22 mouse cellular contexts compared by ENCODE assay signal in the genomic region with DNA sequence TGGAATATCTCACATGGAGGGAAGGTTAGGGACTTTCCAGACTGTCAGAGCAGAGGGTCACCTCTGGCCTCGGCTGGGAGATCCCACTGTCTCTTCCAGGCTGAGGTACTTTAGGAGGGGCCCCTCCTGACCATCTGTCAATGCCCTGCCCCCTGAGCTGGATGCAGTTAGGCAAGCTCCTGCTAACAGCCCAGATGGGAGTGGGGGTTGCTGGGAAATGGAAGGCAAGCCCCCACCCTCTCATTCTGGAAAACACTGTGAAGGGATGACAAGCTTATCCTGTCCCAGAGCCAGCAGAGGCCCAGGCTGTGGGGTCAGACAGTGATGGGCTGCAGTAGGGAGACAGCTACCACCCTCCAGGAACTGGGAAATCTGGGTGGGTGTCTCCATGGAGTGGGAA. TPM values are rescaled to one million over a fixed set of nuclear protein-coding genes. Genes with fewer than 3 reads are reported as not detected.
DNase-seq lines count a peak whose midpoint lies in the region; ATAC-seq and TF ChIP-seq lines count a peak whose summit lies in the region.
"Had no signal": no experiment of that assay in that cellular context is flagged by ENCODE, and none has a peak within 500 bp of the region (broad histone marks: within the 10 kb centered on the region; RNA-seq: fewer than 3 reads in every experiment).

No protein-coding gene starts in this region.

- 3% methylated on average over 1 of the region's 1 CpGs for WGBS in heart, embryonic 12.5 days
- 28% methylated on average over 1 of the region's 1 CpGs for WGBS in hindbrain, embryonic 12.5 days
- WGBS in hindbrain, postnatal 0 days = 44% methylated on average over 1 of the region's 1 CpGs
- 24% methylated on average over 1 of the region's 1 CpGs for WGBS in limb, embryonic 11.5 days

- H3K27me3 ChIP-seq in heart, embryonic 12.5 days (replicated peaks) = no peaks in the 10 kb centered on the region
- 0 out of 2 replicates have a peak, but pooled peaks cover 2% of the 10 kb centered on the region for H3K27me3 ChIP-seq in hindbrain, embryonic 12.5 days
- H3K27me3 ChIP-seq in hindbrain, postnatal 0 days (ENCODE audit: insufficient read depth, low read length) = no peaks in the 10 kb centered on the region
- peaks cover 5% of the 10 kb centered on the region for H3K27me3 ChIP-seq in E14TG2a.4 (ENCODE audit: insufficient read depth, low read length)
- H3K27me3 ChIP-seq in limb, embryonic 11.5 days (ENCODE audit: control insufficient read depth, insufficient read depth, low read length) = peaks cover under 1% of the 10 kb centered on the region; the same call in 1 of the 2 replicates
- H3K27me3 ChIP-seq: limb, embryonic 15.5 days; Patski had no signal

- ATAC-seq in heart, embryonic 12.5 days (ENCODE audit: insufficient number of reproducible peaks, low FRiP score) = peak; percentile 19
- ATAC-seq in hindbrain, embryonic 12.5 days (ENCODE audit: low FRiP score) = no peak
- ATAC-seq in hindbrain, postnatal 0 days = no peak
- ATAC-seq in limb, embryonic 11.5 days (ENCODE audit: insufficient number of reproducible peaks, low FRiP score, low TSS enrichment, low read depth) = no peak
- ATAC-seq: activated CD4-positive, CD25-positive, alpha-beta regulatory T cell, adult 4 months; forebrain, embryonic 16.5 days; liver, postnatal 0 days; Patski had no signal

- H3K9ac ChIP-seq in heart, embryonic 12.5 days = no peak overlapping the region
- 0 out of 2 replicates have a peak overlapping the region, but pooled peaks have one; percentile 14 for H3K9ac ChIP-seq in hindbrain, embryonic 12.5 days
- no peak overlapping the region for H3K9ac ChIP-seq in hindbrain, postnatal 0 days (replicated peaks; ENCODE audit: low read length)
- no peak overlapping the region for H3K9ac ChIP-seq in limb, embryonic 11.5 days (ENCODE audit: low read length)
- H3K9ac ChIP-seq: limb, embryonic 15.5 days; liver, postnatal 0 days had no signal

- intact Hi-C loops in gastrocnemius, postnatal 14 days (cut with DNase I; ENCODE audit: low total_unique reads) = no loop called here

- no peaks in the 10 kb centered on the region for H3K9me3 ChIP-seq in heart, embryonic 12.5 days (replicated peaks)
- no peaks in the 10 kb centered on the region for H3K9me3 ChIP-seq in hindbrain, embryonic 12.5 days (replicated peaks)
- H3K9me3 ChIP-seq in hindbrain, postnatal 0 days (ENCODE audit: low read length) = no peaks in the 10 kb centered on the region
- H3K9me3 ChIP-seq in E14TG2a.4 (ENCODE audit: low read length) = no peaks in the 10 kb centered on the region
- no peaks in the 10 kb centered on the region for H3K9me3 ChIP-seq in limb, embryonic 11.5 days (ENCODE audit: control insufficient read depth, low read length)
- H3K9me3 ChIP-seq: embryonic facial prominence, embryonic 10.5 days; limb, embryonic 15.5 days; megakaryocyte, embryonic 14.5 days had no signal

- H3K36me3 ChIP-seq in heart, embryonic 12.5 days = peaks cover 4% of the 10 kb centered on the region; the same call in 1 of the 2 replicates
- 0 out of 2 replicates have a peak, but pooled peaks cover 3% of the 10 kb centered on the region for H3K36me3 ChIP-seq in hindbrain, embryonic 12.5 days
- no peaks in the 10 kb centered on the region; the same call in 1 of the 2 replicates for H3K36me3 ChIP-seq in hindbrain, postnatal 0 days (ENCODE audit: insufficient read depth, low read length)
- H3K36me3 ChIP-seq in E14TG2a.4 (ENCODE audit: insufficient read depth, low read length) = no peaks in the 10 kb centered on the region
- no peaks in the 10 kb centered on the region for H3K36me3 ChIP-seq in limb, embryonic 11.5 days (ENCODE audit: control insufficient read depth, insufficient read depth, low read length)

- peak overlapping the region; percentile 2; the same call in 1 of the 2 replicates for H3K27ac ChIP-seq in heart, embryonic 12.5 days (ENCODE audit: poor library complexity, severe bottlenecking)
- no peak overlapping the region for H3K27ac ChIP-seq in hindbrain, embryonic 12.5 days
- H3K27ac ChIP-seq in hindbrain, postnatal 0 days = no peak overlapping the region
- 0 out of 2 replicates have a peak overlapping the region, but pooled peaks have one; percentile 14 for H3K27ac ChIP-seq in limb, embryonic 11.5 days (replicated peaks; ENCODE audit: low read depth, low read length)
- H3K27ac ChIP-seq: left cerebral cortex, adult 2 months; limb, embryonic 15.5 days had no signal

- H3K4me3 ChIP-seq in heart, embryonic 12.5 days = no peak overlapping the region
- no peak overlapping the region for H3K4me3 ChIP-seq in hindbrain, embryonic 12.5 days
- H3K4me3 ChIP-seq in hindbrain, postnatal 0 days (ENCODE audit: low read length) = no peak overlapping the region
- H3K4me3 ChIP-seq in E14TG2a.4 (replicated peaks; ENCODE audit: low read length) = peak overlapping the region; percentile 80; the same call in 1 of the 2 replicates
- no peak overlapping the region for H3K4me3 ChIP-seq in limb, embryonic 11.5 days (ENCODE audit: low read depth, low read length)
- H3K4me3 ChIP-seq: embryonic facial prominence, embryonic 10.5 days; left cerebral cortex, adult 2 months; limb, embryonic 15.5 days; megakaryocyte, embryonic 14.5 days had no signal

- no peak for TF ChIP-seq CTCF in hindbrain, postnatal 0 days (IDR thresholded peaks at IDR 0.05; ENCODE audit: low read depth)
- no peak for TF ChIP-seq CTCF in E14TG2a.4 (conservative IDR thresholded peaks at IDR 0.05; ENCODE audit: low read length)

- DNase-seq in heart, postnatal 4 days = no peak
- DNase-seq in hindbrain, postnatal 0 days (ENCODE audit: low spot score) = no peak
- no peak for DNase-seq in limb, embryonic 11.5 days (ENCODE audit: low spot score)
- DNase-seq in gastrocnemius, postnatal 14 days = no peak
- DNase-seq: adrenal gland, postnatal 14 days; B cell, adult 2 months; cerebellum, adult 18-20 months; liver, postnatal 0 days; lung, postnatal 14 days; thymus, adult 18-20 months had no signal

- H3K4me2 ChIP-seq in heart, embryonic 12.5 days = peak overlapping the region; percentile 7; the same call in 1 of the 2 replicates
- no peak overlapping the region for H3K4me2 ChIP-seq in hindbrain, embryonic 12.5 days (replicated peaks)
- no peak overlapping the region for H3K4me2 ChIP-seq in hindbrain, postnatal 0 days (ENCODE audit: low read depth, low read length)
- no peak overlapping the region for H3K4me2 ChIP-seq in limb, embryonic 11.5 days (ENCODE audit: low read depth, severe bottlenecking)

- H3K4me1 ChIP-seq in heart, embryonic 12.5 days (replicated peaks) = peaks cover 59% of the 10 kb centered on the region
- H3K4me1 ChIP-seq in hindbrain, embryonic 12.5 days = peaks cover 54% of the 10 kb centered on the region
- H3K4me1 ChIP-seq in hindbrain, postnatal 0 days (ENCODE audit: insufficient read depth, low read length) = peaks cover 8% of the 10 kb centered on the region; the same call in 1 of the 2 replicates
- peaks cover 93% of the 10 kb centered on the region for H3K4me1 ChIP-seq in E14TG2a.4 (replicated peaks; ENCODE audit: low read depth, low read length)
- peaks cover 9% of the 10 kb centered on the region for H3K4me1 ChIP-seq in limb, embryonic 11.5 days (ENCODE audit: control insufficient read depth, insufficient read depth, low read length)

RNA-seq across cellular contexts. Expression of gene Plcd1, which starts 6.9 kb away (rescaled TPM):
- polyA plus RNA-seq in heart, embryonic 12.5 days (2016; fragmentation: Nextera tagmentation; extraction: Ambion mirVana) = 19.1 and 20.7 TPM in 2 replicates
- 10 to 100 TPM; 16.3 to 20.1 TPM for total RNA-seq in heart, postnatal 4 days (2021)
- polyA plus RNA-seq in hindbrain, embryonic 12.5 days (2016; fragmentation: Nextera tagmentation; extraction: Ambion mirVana) = 33.7 and 35.6 TPM in 2 replicates
- total RNA-seq in hindbrain, postnatal 0 days (2014; rRNA removed) = 15.1 and 17.0 TPM in 2 replicates
- 14.2 and 18.1 TPM in 2 replicates for polyA plus RNA-seq in hindbrain, postnatal 0 days (2015; fragmentation: Nextera tagmentation; extraction: Ambion mirVana)
- polyA plus RNA-seq in limb, embryonic 11.5 days (2014; fragmentation: Nextera tagmentation; extraction: Ambion mirVana) = 18.8 and 22.0 TPM in 2 replicates
- total RNA-seq in gastrocnemius, postnatal 14 days (2021) = 10 to 100 TPM; 11.6 to 11.7 TPM
- total RNA-seq: granulocyte monocyte progenitor cell, adult 5-6 weeks had no signal

RNA-seq across cellular contexts. Expression of gene Dlec1, which starts 15.8 kb away (rescaled TPM):
- polyA plus RNA-seq in heart, embryonic 12.5 days (2016; fragmentation: Nextera tagmentation; extraction: Ambion mirVana) = 0.49 and 0.55 TPM in 2 replicates
- total RNA-seq in heart, postnatal 4 days (2021) = under 1 TPM; 0.05 to 0.18 TPM
- polyA plus RNA-seq in hindbrain, embryonic 12.5 days (2016; fragmentation: Nextera tagmentation; extraction: Ambion mirVana) = 1.4 and 1.9 TPM in 2 replicates
- total RNA-seq in hindbrain, postnatal 0 days (2014; rRNA removed) = 0.93 and 1.1 TPM in 2 replicates
- polyA plus RNA-seq in hindbrain, postnatal 0 days (2015; fragmentation: Nextera tagmentation; extraction: Ambion mirVana) = 0.95 and 1.4 TPM in 2 replicates
- 1.2 and 2.1 TPM in 2 replicates for polyA plus RNA-seq in limb, embryonic 11.5 days (2014; fragmentation: Nextera tagmentation; extraction: Ambion mirVana)
- under 1 TPM in 1 of 2 experiments, not detected in 1; 0.12 TPM for total RNA-seq in gastrocnemius, postnatal 14 days (2021)
- total RNA-seq: gastrocnemius, adult 18-20 months had no signal

RNA-seq across cellular contexts. Expression of gene Vill, which starts 33.9 kb away (rescaled TPM):
- polyA plus RNA-seq in heart, embryonic 12.5 days (2016; fragmentation: Nextera tagmentation; extraction: Ambion mirVana) = 14.3 and 15.3 TPM in 2 replicates
- 1 to 10 TPM; 4.5 to 5.4 TPM for total RNA-seq in heart, postnatal 4 days (2021)
- polyA plus RNA-seq in hindbrain, embryonic 12.5 days (2016; fragmentation: Nextera tagmentation; extraction: Ambion mirVana) = 13.8 and 14.9 TPM in 2 replicates
- total RNA-seq in hindbrain, postnatal 0 days (2014; rRNA removed) = 4.5 and 5.9 TPM in 2 replicates
- 3.3 TPM in 2 replicates for polyA plus RNA-seq in hindbrain, postnatal 0 days (2015; fragmentation: Nextera tagmentation; extraction: Ambion mirVana)
- polyA plus RNA-seq in limb, embryonic 11.5 days (2014; fragmentation: Nextera tagmentation; extraction: Ambion mirVana) = 26.0 and 26.5 TPM in 2 replicates
- total RNA-seq in gastrocnemius, postnatal 14 days (2021) = under 1 TPM; 0.31 to 0.96 TPM

Comparison
In these comparisons a context has a peak if more than half of its experiments do, and no peak if none do; other contexts are left out.
1. H3K27ac ChIP-seq: peak in heart, embryonic 12.5 days (single experiment) and limb, embryonic 11.5 days (single experiment); none in hindbrain, embryonic 12.5 days (single experiment) and hindbrain, postnatal 0 days (single experiment).